31 mouse cellular contexts compared by ENCODE assay signal in genomic region chr11:5942966-5943365, GRCm38 (mm10). TPM values are rescaled to one million over a fixed set of nuclear protein-coding genes. Genes with fewer than 3 reads are reported as not detected.
DNase-seq lines count a peak whose midpoint lies in the region; ATAC-seq and TF ChIP-seq lines count a peak whose summit lies in the region.
"Had no signal": no experiment of that assay in that cellular context is flagged by ENCODE, and none has a peak within 500 bp of the region (broad histone marks: within the 10 kb centered on the region; RNA-seq: fewer than 3 reads in every experiment).

No protein-coding gene starts in this region.

- no peaks in the 10 kb centered on the region for H3K36me3 ChIP-seq in E14TG2a.4 (ENCODE audit: insufficient read depth, low read length)
- H3K36me3 ChIP-seq in ES-Bruce4 (ENCODE audit: control insufficient read depth, insufficient read depth, low read length, poor library complexity, severe bottlenecking), result no peaks in the 10 kb centered on the region
- H3K36me3 ChIP-seq in kidney, embryonic 14.5 days (ENCODE audit: control insufficient read depth, insufficient read depth, low read length), result no peaks in the 10 kb centered on the region
- H3K36me3 ChIP-seq: embryonic facial prominence, embryonic 10.5 days; embryonic facial prominence, embryonic 13.5 days; forebrain, embryonic 12.5 days; forebrain, embryonic 15.5 days; heart, embryonic 12.5 days; heart, embryonic 15.5 days had no signal

- peaks cover 36% of the 10 kb centered on the region for H3K9me3 ChIP-seq in E14TG2a.4 (ENCODE audit: low read length)
- no peaks in the 10 kb centered on the region for H3K9me3 ChIP-seq in ES-Bruce4 (replicated peaks; ENCODE audit: control insufficient read depth, insufficient read depth, low read length, poor library complexity, severe bottlenecking)
- no peaks in the 10 kb centered on the region for H3K9me3 ChIP-seq in kidney, embryonic 14.5 days (ENCODE audit: control insufficient read depth, low read length)
- H3K9me3 ChIP-seq: embryonic facial prominence, embryonic 10.5 days; embryonic facial prominence, embryonic 13.5 days; forebrain, embryonic 12.5 days; forebrain, embryonic 15.5 days; heart, embryonic 15.5 days had no signal

- H3K9ac ChIP-seq in ES-Bruce4 (ENCODE audit: low read depth, poor library complexity, severe bottlenecking), result no peak overlapping the region
- no peak overlapping the region for H3K9ac ChIP-seq in kidney, embryonic 14.5 days (ENCODE audit: low read depth, low read length)
- H3K9ac ChIP-seq: embryonic facial prominence, embryonic 13.5 days; forebrain, embryonic 12.5 days; forebrain, embryonic 15.5 days; heart, embryonic 12.5 days; heart, embryonic 15.5 days; hindbrain, embryonic 14.5 days had no signal

- no peak for TF ChIP-seq CTCF in E14TG2a.4 (conservative IDR thresholded peaks at IDR 0.05; ENCODE audit: low read length)
- TF ChIP-seq CTCF in ES-Bruce4 (IDR thresholded peaks at IDR 0.05; ENCODE audit: low read depth, low read length), result no peak

- H3K4me3 ChIP-seq in E14TG2a.4 (replicated peaks; ENCODE audit: low read length) (peak overlapping the region; percentile 24), ES-Bruce4 (ENCODE audit: low read depth, low read length) (no peak overlapping the region)
- H3K4me3 ChIP-seq in kidney, embryonic 14.5 days (ENCODE audit: low read length), result no peak overlapping the region
- H3K4me3 ChIP-seq: embryonic facial prominence, embryonic 10.5 days; embryonic facial prominence, embryonic 13.5 days; erythroblast, embryonic 14.5 days; forebrain, embryonic 12.5 days; forebrain, embryonic 15.5 days; heart, embryonic 12.5 days; heart, embryonic 15.5 days had no signal

- peak overlapping the region; percentile 86 for H3K27ac ChIP-seq in ES-Bruce4 (ENCODE audit: insufficient read depth, low read length)
- no peak overlapping the region for H3K27ac ChIP-seq in kidney, embryonic 14.5 days (ENCODE audit: low read depth, low read length)
- H3K27ac ChIP-seq: embryonic facial prominence, embryonic 10.5 days; embryonic facial prominence, embryonic 13.5 days; forebrain, embryonic 12.5 days; forebrain, embryonic 15.5 days; heart, embryonic 15.5 days; hindbrain, embryonic 14.5 days; hindbrain, postnatal 0 days had no signal

- WGBS in kidney, embryonic 14.5 days, result 73% methylated on average over 6 of the region's 6 CpGs

- H3K4me2 ChIP-seq in kidney, embryonic 14.5 days (replicated peaks; ENCODE audit: low read depth, low read length), result no peak overlapping the region
- H3K4me2 ChIP-seq: embryonic facial prominence, embryonic 13.5 days; forebrain, embryonic 12.5 days; forebrain, embryonic 15.5 days; heart, embryonic 12.5 days; heart, embryonic 15.5 days; hindbrain, embryonic 14.5 days had no signal

- TF ChIP-seq POLR2A in ES-Bruce4 (IDR thresholded peaks at IDR 0.05; ENCODE audit: insufficient read depth, low read length), result no peak

- DNase-seq in R1 (ENCODE audit: low read depth, low spot score), result peak; percentile 77
- DNase-seq in embryo, embryonic 10 days (ENCODE audit: low spot score), result no peak
- no peak for DNase-seq in adipocyte (ENCODE audit: low spot score)
- DNase-seq: adrenal gland, postnatal 14 days; cerebellum, adult 11 months; cerebellum, adult 2 months; cerebellum, adult 9-11 months; cerebellum, postnatal 25 days; embryo, embryonic 11 days; gastrocnemius, postnatal 10 days; heart, adult 18-20 months; heart, postnatal 14 days; heart, postnatal 4 days; kidney, adult 11 months; kidney, adult 8-10 months had no signal

- ATAC-seq in kidney, embryonic 14.5 days (ENCODE audit: low FRiP score, low TSS enrichment), result no peak
- ATAC-seq: activated CD4-positive, CD25-positive, alpha-beta regulatory T cell, adult 4 months; CD4-positive, CD25-positive, alpha-beta regulatory T cell, adult 4 months; forebrain, embryonic 15.5 days; hindbrain, postnatal 0 days; inflammation-experienced regulatory T-cells, adult 6 months had no signal

- H3K4me1 ChIP-seq in E14TG2a.4 (replicated peaks; ENCODE audit: low read depth, low read length), result peaks cover 70% of the 10 kb centered on the region
- peaks cover 8% of the 10 kb centered on the region for H3K4me1 ChIP-seq in ES-Bruce4 (ENCODE audit: control insufficient read depth, insufficient read depth, low read length)
- H3K4me1 ChIP-seq in kidney, embryonic 14.5 days (ENCODE audit: control insufficient read depth, insufficient read depth, low read length), result no peaks in the 10 kb centered on the region
- H3K4me1 ChIP-seq: forebrain, embryonic 12.5 days; forebrain, embryonic 15.5 days; heart, embryonic 12.5 days; heart, embryonic 15.5 days had no signal

- no peaks in the 10 kb centered on the region for H3K27me3 ChIP-seq in E14TG2a.4 (ENCODE audit: insufficient read depth, low read length)
- no peaks in the 10 kb centered on the region for H3K27me3 ChIP-seq in ES-Bruce4 (ENCODE audit: control insufficient read depth, insufficient read depth, low read length, poor library complexity, severe bottlenecking)
- H3K27me3 ChIP-seq in kidney, embryonic 14.5 days (ENCODE audit: control insufficient read depth, insufficient read depth, low read length), result no peaks in the 10 kb centered on the region
- H3K27me3 ChIP-seq: embryonic facial prominence, embryonic 13.5 days; forebrain, embryonic 12.5 days; forebrain, embryonic 15.5 days; heart, embryonic 12.5 days; heart, embryonic 15.5 days had no signal

- peak; percentile 94 for TF ChIP-seq EP300 in ES-Bruce4 (IDR thresholded peaks at IDR 0.05; ENCODE audit: insufficient read depth, low read depth, low read length)

RNA-seq across cellular contexts. Expression of gene Gck, which starts 6.9 kb away (rescaled TPM):
- not detected in 2 replicates for polyA plus RNA-seq in ES-Bruce4 (2011; ENCODE audit: insufficient read depth, insufficient read length, low read depth, missing spikeins)
- polyA plus RNA-seq in kidney, embryonic 14.5 days (2014; fragmentation: Nextera tagmentation; extraction: Ambion mirVana), result 1.5 and 2.0 TPM in 2 replicates
- polyA plus RNA-seq: activated CD4-positive, CD25-positive, alpha-beta regulatory T cell, adult 4 months; C2C12; CD4-positive, CD25-positive, alpha-beta regulatory T cell, adult 4 months; erythroblast, embryonic 14.5 days; inflammation-experienced regulatory T-cells, adult 6 months had no signal

RNA-seq across cellular contexts. Expression of gene Ykt6, which starts 12.5 kb away (rescaled TPM):
- polyA plus RNA-seq in ES-Bruce4 (2011; ENCODE audit: insufficient read depth, insufficient read length, low read depth, missing spikeins), result 53.7 and 60.3 TPM in 2 replicates
- 23.1 and 34.4 TPM in 2 replicates for polyA plus RNA-seq in kidney, embryonic 14.5 days (2014; fragmentation: Nextera tagmentation; extraction: Ambion mirVana)

RNA-seq across cellular contexts. Expression of gene Myl7, which starts 44.4 kb away (rescaled TPM):
- 1.4 TPM in 1 of 2 replicates, not detected in the other for polyA plus RNA-seq in ES-Bruce4 (2011; ENCODE audit: insufficient read depth, insufficient read length, low read depth, missing spikeins)
- 1.5 and 2.4 TPM in 2 replicates for polyA plus RNA-seq in kidney, embryonic 14.5 days (2014; fragmentation: Nextera tagmentation; extraction: Ambion mirVana)
- polyA plus RNA-seq: activated CD4-positive, CD25-positive, alpha-beta regulatory T cell, adult 4 months; C2C12; CD4-positive, CD25-positive, alpha-beta regulatory T cell, adult 4 months; cerebellum, adult 2 months; hindbrain, embryonic 14.5 days; hindbrain, postnatal 0 days; inflammation-experienced regulatory T-cells, adult 6 months had no signal
